ENCODE assay signal across 8 mouse cellular contexts in genomic region chr2:32287923-32288367, GRCm38 (mm10). TPM values are rescaled to one million over a fixed set of nuclear protein-coding genes. Genes with fewer than 3 reads are reported as not detected.
DNase-seq lines count a peak whose midpoint lies in the region; ATAC-seq and TF ChIP-seq lines count a peak whose summit lies in the region.

TSS of gene Swi5 (minus strand) at chr2:32288075.

- peak within 1 kb of the TSS; percentile 69 for H3K27ac ChIP-seq in heart, embryonic 12.5 days (ENCODE audit: poor library complexity, severe bottlenecking)
- H3K27ac ChIP-seq in kidney, postnatal 0 days, result peak within 1 kb of the TSS; percentile 89
- H3K27ac ChIP-seq in liver, embryonic 11.5 days (ENCODE audit: low read depth, low read length), result peak within 1 kb of the TSS; percentile 73; the same call in 1 of the 2 replicates
- H3K27ac ChIP-seq in stomach, embryonic 14.5 days (ENCODE audit: low read length), result peak within 1 kb of the TSS; percentile 45; the same call in 1 of the 2 replicates

- H3K4me1 ChIP-seq in heart, embryonic 12.5 days (replicated peaks), result peaks cover 21% of the 10 kb centered on the region
- peaks cover 8% of the 10 kb centered on the region for H3K4me1 ChIP-seq in kidney, postnatal 0 days (replicated peaks; ENCODE audit: insufficient read depth, low read length)
- peaks cover 13% of the 10 kb centered on the region for H3K4me1 ChIP-seq in liver, embryonic 11.5 days (replicated peaks; ENCODE audit: control insufficient read depth, insufficient read depth, low read length)
- peaks cover 11% of the 10 kb centered on the region; the same call in 1 of the 2 replicates for H3K4me1 ChIP-seq in stomach, embryonic 14.5 days (ENCODE audit: control insufficient read depth, insufficient read depth, low read length)

- H3K4me2 ChIP-seq in heart, embryonic 12.5 days, result peak within 1 kb of the TSS; percentile 90
- peak within 1 kb of the TSS; percentile 91 for H3K4me2 ChIP-seq in kidney, postnatal 0 days (ENCODE audit: low read length)
- H3K4me2 ChIP-seq in liver, embryonic 11.5 days, result peak within 1 kb of the TSS; percentile 85
- H3K4me2 ChIP-seq in stomach, embryonic 14.5 days (replicated peaks; ENCODE audit: low read depth, low read length), result peak within 1 kb of the TSS; percentile 78

- H3K9ac ChIP-seq in heart, embryonic 12.5 days, result peak within 1 kb of the TSS; percentile 96
- H3K9ac ChIP-seq in kidney, postnatal 0 days (ENCODE audit: low read depth, low read length), result peak within 1 kb of the TSS; percentile 91
- H3K9ac ChIP-seq in liver, embryonic 11.5 days (ENCODE audit: low read depth, low read length), result peak within 1 kb of the TSS; percentile 92
- peak within 1 kb of the TSS; percentile 83 for H3K9ac ChIP-seq in stomach, embryonic 14.5 days (replicated peaks; ENCODE audit: low read depth, low read length)

- H3K4me3 ChIP-seq in heart, embryonic 12.5 days, result peak within 1 kb of the TSS; percentile 66
- H3K4me3 ChIP-seq in kidney, postnatal 0 days (replicated peaks; ENCODE audit: low read depth, low read length), result peak within 1 kb of the TSS; percentile 86
- H3K4me3 ChIP-seq in liver, embryonic 11.5 days (ENCODE audit: low read depth, low read length), result peak within 1 kb of the TSS; percentile 87
- peak within 1 kb of the TSS; percentile 90 for H3K4me3 ChIP-seq in stomach, embryonic 14.5 days (ENCODE audit: low read depth, low read length)

- peak; percentile 100 for DNase-seq in CD4-positive helper T cell, adult 2 months (ENCODE audit: low read depth, low spot score)
- peak; percentile 99 for DNase-seq in brain, embryonic 18.5 days (ENCODE audit: low read depth, low spot score)
- peak; percentile 100 for DNase-seq in kidney, postnatal 0 days (ENCODE audit: low spot score)
- peak; percentile 98 for DNase-seq in liver, embryonic 11.5 days (ENCODE audit: low spot score)
- DNase-seq in naive thymus-derived CD4-positive, alpha-beta T cell, adult 2 months (ENCODE audit: low read depth), result peak; percentile 100

- peaks cover 33% of the 10 kb centered on the region for H3K36me3 ChIP-seq in heart, embryonic 12.5 days
- H3K36me3 ChIP-seq in kidney, postnatal 0 days (ENCODE audit: insufficient read depth, low read length), result peaks cover 6% of the 10 kb centered on the region; the same call in 1 of the 2 replicates
- peaks cover 7% of the 10 kb centered on the region for H3K36me3 ChIP-seq in liver, embryonic 11.5 days (ENCODE audit: control insufficient read depth, insufficient read depth, low read length)
- peaks cover 23% of the 10 kb centered on the region for H3K36me3 ChIP-seq in stomach, embryonic 14.5 days (ENCODE audit: control insufficient read depth, insufficient read depth, low read length)

- no peaks in the 10 kb centered on the region for H3K27me3 ChIP-seq in heart, embryonic 12.5 days (replicated peaks)
- H3K27me3 ChIP-seq in kidney, postnatal 0 days (ENCODE audit: insufficient read depth, low read length), result no peaks in the 10 kb centered on the region
- no peaks in the 10 kb centered on the region for H3K27me3 ChIP-seq in liver, embryonic 11.5 days (replicated peaks; ENCODE audit: control insufficient read depth, insufficient read depth, low read length)
- no peaks in the 10 kb centered on the region for H3K27me3 ChIP-seq in stomach, embryonic 14.5 days (ENCODE audit: control insufficient read depth, insufficient read depth, low read length)

- 0 out of 2 replicates have a peak, but pooled peaks have one; percentile 1 for TF ChIP-seq CTCF in kidney, postnatal 0 days (IDR thresholded peaks at IDR 0.05; ENCODE audit: low read depth)

- H3K9me3 ChIP-seq in heart, embryonic 12.5 days (replicated peaks), result no peaks in the 10 kb centered on the region
- no peaks in the 10 kb centered on the region for H3K9me3 ChIP-seq in kidney, postnatal 0 days (replicated peaks; ENCODE audit: low read length)
- H3K9me3 ChIP-seq in liver, embryonic 11.5 days (ENCODE audit: control insufficient read depth, low read length), result no peaks in the 10 kb centered on the region
- no peaks in the 10 kb centered on the region for H3K9me3 ChIP-seq in stomach, embryonic 14.5 days (ENCODE audit: control insufficient read depth, low read depth, low read length)

- WGBS in heart, embryonic 12.5 days, result under 1% methylated on average over 40 of the region's 41 CpGs
- WGBS in kidney, postnatal 0 days, result under 1% methylated on average over 41 of the region's 41 CpGs
- WGBS in liver, embryonic 11.5 days, result under 1% methylated on average over 40 of the region's 41 CpGs
- under 1% methylated on average over 41 of the region's 41 CpGs for WGBS in stomach, embryonic 14.5 days

- peak; percentile 95 for ATAC-seq in erythroid progenitor cell, adult 5-6 weeks (replicated peaks; ENCODE audit: low FRiP score, poor library complexity, severe bottlenecking)
- ATAC-seq in heart, embryonic 12.5 days (ENCODE audit: insufficient number of reproducible peaks, low FRiP score), result peak; percentile 99
- peak; percentile 98 for ATAC-seq in kidney, postnatal 0 days (replicated peaks; ENCODE audit: low FRiP score, low read depth)
- peak; percentile 99 for ATAC-seq in liver, embryonic 11.5 days (replicated peaks; ENCODE audit: low FRiP score)
- peak; percentile 99 for ATAC-seq in stomach, embryonic 14.5 days (ENCODE audit: insufficient number of reproducible peaks, insufficient read depth, low FRiP score, low read depth)

RNA-seq across cellular contexts. Expression of gene Swi5, which starts in this region (rescaled TPM):
- total RNA-seq in erythroid progenitor cell, adult 5-6 weeks (2015; ENCODE audit: low replicate concordance), result 49.4 and 68.7 TPM in 2 replicates
- total RNA-seq in erythroid progenitor cell, adult 5-6 weeks (2017; ENCODE audit: low replicate concordance), result 77.7 and 95.8 TPM in 2 replicates
- 284 and 317 TPM in 2 replicates for polyA plus RNA-seq in heart, embryonic 12.5 days (2016; fragmentation: Nextera tagmentation; extraction: Ambion mirVana)
- 436 and 445 TPM in 2 replicates for polyA plus RNA-seq in kidney, postnatal 0 days (2015; fragmentation: Nextera tagmentation; extraction: Ambion mirVana)
- 369 and 385 TPM in 2 replicates for polyA plus RNA-seq in liver, embryonic 11.5 days (2014; fragmentation: Nextera tagmentation; extraction: Ambion mirVana)
- polyA plus RNA-seq in stomach, embryonic 14.5 days (2014; fragmentation: Nextera tagmentation; extraction: Ambion mirVana), result 137 and 143 TPM in 2 replicates

Comparison
In these comparisons a context has a peak if more than half of its experiments do, and no peak if none do; other contexts are left out.
1. Peak in every context shown above with its lines: DNase-seq, ATAC-seq, H3K4me3 ChIP-seq and H3K27ac ChIP-seq.